Mouse (Mus musculus) embryo, embryonic 10.5 days (tissue): ENCODE results near the gene Cldn9.

ENCODE experiments used
- DNase-seq: peaks from one replicate; pipeline ENCODE4 v3.0.0-alpha.2; 2015; ENCODE audit warnings: low spot score

Cldn9 gene

DNA sequence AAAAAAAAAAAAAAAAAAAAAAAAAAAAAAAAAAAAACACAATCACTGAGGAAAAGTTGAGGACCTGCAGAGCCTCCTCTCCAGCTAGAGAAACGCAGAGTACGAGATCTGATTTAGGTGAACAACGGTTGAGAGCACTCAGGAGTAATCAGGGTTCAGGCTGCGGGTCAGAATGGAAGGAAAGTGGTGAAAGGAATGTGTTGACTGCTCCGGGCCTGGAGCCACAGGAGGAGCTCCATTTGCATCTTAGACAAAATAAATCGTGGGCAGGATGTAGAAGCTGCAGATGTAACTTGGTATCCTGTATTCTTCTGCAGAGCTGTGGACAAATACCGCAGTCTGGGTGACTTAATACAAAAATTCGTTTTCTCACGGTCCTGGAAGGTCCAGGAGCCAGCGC, 37.9 kb downstream of the Cldn9 start:
- no peak for DNase-seq

DNA sequence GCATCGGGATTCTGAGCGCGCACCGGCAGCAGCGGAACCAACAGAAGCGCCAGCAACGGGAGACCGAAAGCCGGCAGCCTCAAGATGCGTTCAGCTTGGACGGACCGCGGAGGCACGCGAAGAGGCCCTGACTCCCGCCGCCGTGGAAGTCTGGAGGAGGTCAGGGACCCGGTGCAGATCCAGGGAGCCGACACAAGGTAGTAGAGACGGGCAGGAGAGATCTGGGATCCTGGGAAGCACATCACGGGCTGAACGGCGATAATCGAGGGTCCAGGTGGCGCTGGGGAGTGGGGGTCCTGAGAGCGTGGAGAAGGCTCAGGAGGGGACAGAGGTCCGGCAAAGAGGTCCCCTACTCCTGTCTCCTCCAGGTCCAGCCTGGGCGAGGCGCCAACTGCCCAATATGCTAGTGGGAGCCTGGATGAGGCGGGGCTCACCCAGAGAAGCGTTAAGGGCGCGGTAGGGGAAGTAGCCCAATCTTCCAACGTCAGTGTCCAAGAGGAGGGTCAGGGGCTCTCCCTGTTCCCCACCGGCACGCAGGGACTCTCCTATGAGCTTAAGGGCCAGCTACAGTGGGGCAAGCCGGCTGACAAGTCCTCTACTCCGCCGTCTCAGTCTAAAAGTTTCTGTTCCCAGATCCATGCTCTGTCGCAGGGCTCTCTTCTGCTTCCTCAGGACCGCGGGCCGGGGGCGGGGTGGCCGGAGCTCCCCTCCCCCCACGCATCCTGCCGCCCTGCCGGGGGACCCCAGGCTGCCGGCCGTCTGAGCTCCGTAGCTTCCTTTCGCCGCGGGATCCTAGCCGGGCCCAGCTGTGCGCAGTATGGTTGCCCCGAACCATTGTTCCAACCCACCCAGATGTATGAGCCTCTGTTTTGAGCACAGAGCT, 39.0 kb downstream of the Cldn9 start, which contains the start of gene Mmp25:
TSS of gene Mmp25 (minus strand) at position 665 of the 883 bp plus-strand sequence.
- peak; percentile 49 for DNase-seq
